Mouse (Mus musculus): ENCODE results near the gene Trabd2b.

Trabd2b gene

DNA sequence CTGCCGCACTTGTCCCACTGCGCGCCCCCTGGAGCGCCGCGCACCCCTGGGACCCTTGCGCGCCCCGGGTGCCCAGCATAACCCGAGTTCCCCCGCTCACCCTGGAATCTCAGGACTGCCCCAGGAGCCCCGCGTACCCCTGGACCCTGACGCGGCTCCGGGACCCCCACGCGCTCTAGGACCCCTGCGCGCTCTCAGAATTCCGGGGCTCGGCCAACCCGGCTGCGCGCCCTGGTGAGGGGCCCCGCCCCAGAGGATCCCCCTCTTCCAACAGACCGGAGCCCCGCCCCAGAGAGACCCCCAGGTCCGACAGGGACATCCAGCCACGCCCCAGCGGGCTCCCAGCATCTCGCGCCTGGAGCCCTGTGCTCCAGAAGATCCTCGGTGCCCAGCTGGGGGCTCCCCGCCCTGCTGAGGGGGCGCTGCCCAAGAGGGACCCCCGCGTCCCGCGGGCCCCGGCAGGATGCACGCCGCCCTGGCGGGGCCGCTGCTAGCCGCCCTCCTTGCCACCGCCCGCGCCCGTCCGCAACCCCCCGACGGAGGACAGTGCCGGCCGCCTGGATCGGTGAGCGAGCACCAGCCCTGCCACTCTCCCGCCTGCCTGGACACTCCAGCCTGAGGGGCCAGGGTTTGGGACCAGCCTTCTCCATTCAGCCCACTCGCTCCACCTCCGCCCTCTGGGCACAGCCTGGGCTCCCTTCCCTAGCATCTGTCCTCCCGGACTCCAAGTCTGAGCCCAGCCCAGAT is at the start of gene Trabd2b:
TSS of gene Trabd2b (plus strand) at position 370 of the 747 bp plus-strand sequence.
- no peak for DNase-seq (ENCODE audit: low read depth, low spot score)

DNA sequence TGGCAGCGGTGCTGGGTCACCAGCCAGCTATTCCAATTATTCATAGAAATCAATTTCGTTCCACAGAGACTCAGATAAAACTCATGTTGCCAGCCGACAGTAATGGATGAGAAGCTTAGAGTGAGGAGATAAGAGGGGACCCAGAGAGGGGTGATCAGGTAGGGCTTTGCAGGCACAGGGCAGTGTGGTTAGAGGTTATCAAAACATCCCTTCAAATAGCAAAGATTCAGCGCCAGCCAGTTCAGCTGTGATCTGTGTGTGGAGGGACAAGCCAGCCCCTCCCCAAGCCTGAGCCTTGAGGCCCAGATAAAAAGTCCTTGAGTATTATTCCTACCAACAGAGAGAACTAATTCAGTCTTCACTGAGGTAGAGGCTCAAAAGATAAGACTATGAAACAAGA is 49.1 kb upstream of the Trabd2b start:
- no peak for DNase-seq (ENCODE audit: low read depth, low spot score)

DNA sequence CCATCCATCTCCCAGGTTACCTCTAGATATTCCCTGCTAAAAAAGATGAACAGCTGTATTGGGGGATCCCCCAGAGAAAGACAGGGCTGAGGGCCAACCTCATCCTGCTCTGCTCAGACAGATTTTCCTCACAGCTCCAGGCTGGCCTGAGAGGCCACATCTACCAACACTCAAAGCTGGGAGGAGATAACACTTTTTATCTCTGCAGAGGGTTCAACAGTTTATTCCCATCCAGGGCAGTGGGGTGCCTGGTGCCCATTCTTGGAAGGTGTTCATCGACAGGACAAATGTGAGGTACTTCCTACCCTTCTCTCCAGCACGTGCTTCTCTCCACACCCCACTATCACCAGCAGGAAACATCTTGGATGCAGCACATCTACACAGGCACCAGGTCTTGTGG is 47.6 kb upstream of the Trabd2b start:
- no peak for DNase-seq (ENCODE audit: low read depth, low spot score)

DNA sequence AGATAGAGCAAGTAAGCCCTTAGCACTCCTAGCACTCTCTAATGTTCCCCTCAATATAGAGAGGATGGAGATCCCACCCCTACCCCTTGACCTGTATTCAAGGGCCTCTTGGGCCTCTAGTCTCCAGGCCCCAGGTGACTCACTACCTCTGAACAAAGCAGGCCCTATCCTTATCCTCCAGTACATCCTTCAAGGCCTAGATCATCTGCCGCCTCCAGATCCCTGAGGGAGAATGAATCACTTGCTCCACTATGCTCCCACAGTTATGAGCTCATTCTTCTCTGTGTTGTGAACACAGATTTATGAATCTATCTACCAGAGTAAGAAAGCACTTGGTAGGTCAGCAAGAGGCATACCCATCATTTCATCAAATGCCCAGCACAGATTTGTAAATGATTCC is 46.7 kb upstream of the Trabd2b start:
- DNase-seq (ENCODE audit: low read depth, low spot score) = no peak

DNA sequence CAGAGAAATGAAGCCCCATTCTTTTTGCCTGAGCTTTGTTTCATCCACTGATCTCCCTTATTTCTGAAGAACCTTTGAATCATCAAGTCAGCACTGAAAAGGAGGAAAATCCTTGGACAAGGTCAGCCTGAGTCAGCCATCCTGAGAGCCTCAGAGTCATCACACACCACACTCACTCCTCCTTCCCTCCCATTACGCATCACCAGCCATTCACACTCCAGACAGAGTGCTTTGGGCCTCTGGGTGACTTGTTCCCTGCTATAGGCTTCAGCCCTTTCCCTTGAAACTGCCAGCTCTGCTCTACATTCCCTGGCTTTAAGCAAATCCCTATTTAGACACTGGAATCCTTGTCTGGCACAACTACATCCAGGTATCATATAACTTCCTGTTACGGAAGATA is 45.2 kb upstream of the Trabd2b start:
- no peak for DNase-seq (ENCODE audit: low read depth, low spot score)

DNA sequence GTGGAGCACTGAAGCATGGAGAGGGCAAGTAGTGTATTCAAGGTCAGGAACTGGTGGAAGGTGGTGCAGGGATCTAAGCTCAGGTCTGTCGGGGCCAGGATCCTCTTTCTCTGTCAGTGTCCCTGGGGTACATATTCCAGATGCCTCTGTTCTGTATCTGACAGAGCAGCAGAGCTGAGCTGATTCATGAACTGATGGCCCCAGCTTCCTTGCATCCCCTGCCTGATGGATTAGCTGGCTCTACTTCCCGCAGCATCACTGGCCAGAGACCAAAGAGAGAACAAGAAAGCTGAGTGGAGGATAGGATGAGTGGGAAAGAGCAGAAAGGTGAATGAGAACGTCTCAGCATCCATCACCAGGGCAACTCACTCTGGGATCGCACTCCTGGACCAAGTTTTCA is 41.5 kb upstream of the Trabd2b start:
- DNase-seq (ENCODE audit: low read depth, low spot score) = no peak

DNA sequence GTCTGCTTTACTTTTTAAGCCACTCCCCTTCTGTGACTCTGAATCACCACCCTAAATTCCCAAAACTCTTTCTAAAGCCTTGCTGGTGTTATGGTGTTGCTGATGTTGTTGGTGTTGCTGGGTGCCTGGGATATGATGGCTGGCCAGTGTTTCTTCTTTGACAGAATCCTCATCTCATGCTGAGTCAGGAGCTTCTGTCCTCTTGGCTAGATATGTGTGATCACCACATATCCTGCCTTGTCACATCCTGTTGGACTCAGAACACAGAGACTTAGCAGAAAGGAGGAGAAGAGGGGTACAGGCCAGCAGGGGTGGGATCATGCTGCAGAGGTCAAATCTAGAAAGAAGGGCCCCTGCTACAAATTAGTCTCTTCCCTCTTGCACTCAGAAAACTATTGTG is 40.9 kb upstream of the Trabd2b start:
- DNase-seq (ENCODE audit: low read depth, low spot score) = no peak

DNA sequence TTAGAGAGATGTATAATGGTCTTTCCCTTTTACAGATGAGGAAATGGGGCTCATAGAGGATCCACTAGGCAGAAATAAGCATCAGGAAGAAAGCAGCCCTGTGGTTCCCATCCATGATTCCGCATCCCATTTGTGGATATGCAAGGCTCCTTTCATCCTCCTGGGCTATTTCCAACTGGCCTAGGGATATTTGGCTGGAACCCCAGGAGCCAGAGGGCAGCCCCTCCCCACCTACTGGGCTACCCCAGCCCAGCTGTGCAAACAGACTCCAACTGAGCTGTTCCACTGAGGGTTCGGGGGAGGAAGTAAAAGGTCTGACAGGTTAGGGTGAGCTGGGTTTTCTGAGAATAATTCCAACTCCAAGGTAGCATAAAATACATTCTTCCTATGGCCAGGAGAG is 39.5 kb upstream of the Trabd2b start:
- no peak for DNase-seq (ENCODE audit: low read depth, low spot score)

DNA sequence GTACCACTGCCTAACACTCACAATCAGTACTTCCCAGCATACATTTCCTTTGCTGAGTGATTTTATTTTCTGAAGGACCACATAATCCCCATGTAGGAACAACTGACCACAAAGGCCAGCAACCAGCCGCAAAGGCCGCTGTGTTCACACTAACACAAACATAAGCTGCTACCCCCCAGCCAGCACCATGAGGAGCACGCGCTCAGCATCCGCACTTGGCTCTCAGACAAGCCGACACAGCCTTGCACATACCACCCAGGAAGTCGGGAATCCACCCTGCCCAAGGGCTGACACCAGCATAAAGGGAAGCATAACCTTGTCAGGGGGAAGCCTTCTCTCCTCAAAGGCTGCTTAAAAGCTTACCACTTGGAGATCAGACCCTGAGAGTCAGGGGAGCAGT is 38.7 kb upstream of the Trabd2b start:
- DNase-seq (ENCODE audit: low read depth, low spot score) = no peak

DNA sequence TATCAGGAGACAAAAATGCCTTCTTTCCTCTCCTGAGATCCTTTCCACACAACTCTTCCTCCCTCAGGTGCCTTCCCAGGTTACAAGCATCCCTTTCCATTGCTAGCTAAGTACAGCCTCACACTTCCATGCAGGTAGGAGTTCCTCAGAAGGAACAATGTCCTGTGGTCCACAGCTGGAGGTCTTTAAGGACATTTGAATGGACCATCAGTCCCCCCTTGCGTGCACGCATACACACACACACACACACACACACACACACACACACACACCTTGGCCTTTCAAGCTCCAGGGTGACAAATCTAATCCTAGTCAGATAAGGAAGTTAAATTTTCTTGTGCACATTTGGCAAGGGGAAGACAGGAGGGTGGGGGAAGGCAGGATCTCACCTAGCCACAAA is 36.9 kb upstream of the Trabd2b start:
- no peak for DNase-seq (ENCODE audit: low read depth, low spot score)

DNA sequence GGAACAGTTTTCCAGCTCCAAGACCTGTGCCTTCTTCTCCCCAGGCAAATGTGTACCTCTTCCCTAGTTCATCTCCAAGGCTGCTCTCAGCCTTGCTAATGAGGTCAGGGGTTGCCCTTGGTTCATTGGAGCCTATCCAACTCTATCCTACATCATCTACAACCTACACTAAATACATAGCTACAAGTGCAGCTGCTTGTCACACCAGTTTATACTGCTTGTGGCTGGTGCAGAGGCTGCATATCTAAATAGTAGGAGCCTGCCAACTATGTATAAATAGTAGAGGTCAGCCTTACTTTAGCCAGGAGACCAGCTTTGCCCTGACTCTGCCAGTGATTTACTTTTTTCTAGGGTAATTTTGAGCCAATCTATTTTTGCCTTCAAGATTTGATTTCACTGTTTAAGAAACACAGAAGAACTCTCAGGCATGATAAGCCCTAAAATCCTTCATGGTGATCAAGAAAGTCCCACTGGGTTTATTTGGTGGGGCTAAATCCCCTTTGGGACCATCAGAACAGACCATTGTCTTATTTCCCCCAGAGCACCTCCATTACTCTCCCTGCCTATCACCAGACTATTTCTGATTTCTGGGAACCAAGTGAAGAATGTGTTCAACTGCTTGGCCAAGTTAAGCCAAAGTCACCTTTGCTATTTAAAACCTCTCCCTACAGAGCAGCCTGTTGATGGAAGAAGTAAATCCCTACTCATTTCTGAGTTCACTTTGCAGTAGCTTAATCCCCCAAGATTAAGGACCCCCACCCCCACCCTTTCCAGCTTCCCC is 35.4 kb upstream of the Trabd2b start:
- no peak for DNase-seq (ENCODE audit: low read depth, low spot score)

DNA sequence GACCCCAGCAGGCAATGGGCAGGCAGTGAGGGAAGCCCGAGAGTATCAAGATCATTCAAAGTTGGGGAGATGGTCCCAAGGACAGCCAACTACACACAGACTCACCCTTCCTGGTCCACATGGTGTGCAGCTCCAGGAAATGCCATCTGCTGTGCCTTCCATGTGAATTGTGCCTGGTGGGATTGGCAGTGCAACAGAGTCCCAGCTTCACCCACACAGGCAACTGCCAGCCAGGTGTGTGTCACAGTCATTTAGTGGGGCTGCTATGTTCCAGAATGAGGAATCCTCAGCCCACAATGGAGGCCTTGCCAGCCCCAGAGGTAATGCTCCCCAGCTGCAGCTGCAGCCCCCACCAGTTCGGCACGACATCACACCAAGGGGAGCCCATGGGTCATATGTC is 33.8 kb upstream of the Trabd2b start:
- DNase-seq (ENCODE audit: low read depth, low spot score) = no peak

DNA sequence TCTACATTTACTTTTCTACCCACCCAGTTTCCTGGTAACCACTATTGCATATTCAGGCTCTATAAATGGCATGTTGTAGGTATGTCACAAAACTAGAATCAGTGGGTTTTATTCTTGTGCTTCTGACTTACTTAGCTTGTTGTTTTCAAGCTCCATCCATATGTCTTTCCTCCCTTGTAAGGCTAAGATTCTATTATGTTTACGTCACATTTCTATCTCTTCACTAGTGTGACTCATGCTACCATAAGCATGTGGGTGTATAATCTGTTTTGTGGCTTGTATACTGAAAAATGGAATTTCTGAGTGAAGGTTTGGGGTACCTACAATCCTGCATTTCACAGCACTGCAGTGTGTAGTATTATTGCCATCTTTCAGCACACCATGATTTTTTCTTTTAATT is 32.2 kb upstream of the Trabd2b start:
- no peak for DNase-seq (ENCODE audit: low read depth, low spot score)

DNA sequence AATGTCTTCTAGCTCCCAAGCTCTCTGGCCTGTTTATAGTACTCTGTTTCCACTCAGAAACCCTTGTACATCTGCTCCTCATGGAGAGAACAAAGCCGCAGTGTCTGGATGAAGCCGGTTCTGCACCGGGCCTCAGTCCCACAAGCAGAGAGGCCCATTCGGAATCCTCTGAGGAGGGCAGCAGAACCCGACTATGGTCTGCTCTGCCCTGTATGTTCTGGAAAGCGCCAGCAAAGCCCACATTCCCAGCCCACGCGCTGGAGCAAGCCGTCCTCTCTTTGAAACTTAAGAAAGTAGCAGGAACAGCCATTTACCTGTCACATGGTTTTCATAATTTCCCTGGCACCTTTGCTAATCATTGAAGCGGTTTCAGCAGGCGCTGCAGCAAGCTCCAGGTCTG is 29.0 kb upstream of the Trabd2b start:
- DNase-seq (ENCODE audit: low read depth, low spot score) = no peak

DNA sequence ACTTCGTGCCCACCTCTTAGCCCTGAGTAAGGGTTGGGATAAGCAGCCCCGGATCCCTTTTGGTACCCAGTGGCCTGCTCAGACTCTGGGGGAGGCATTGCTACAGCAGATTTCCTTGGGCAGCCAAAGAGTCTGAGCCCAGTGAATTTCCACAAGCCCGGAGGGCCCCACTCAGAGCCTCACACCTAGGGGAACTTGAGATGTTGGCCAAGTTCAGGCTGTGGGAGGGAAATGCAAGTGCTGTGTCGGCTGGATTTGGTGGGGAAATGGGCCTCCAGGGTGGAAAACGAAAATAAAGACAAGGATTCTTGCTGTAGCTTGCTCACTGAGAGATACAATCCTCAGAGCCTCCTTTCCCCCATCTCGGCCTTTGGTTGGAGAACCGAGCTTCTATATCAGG is 28.0 kb upstream of the Trabd2b start:
- no peak for DNase-seq (ENCODE audit: low read depth, low spot score)

DNA sequence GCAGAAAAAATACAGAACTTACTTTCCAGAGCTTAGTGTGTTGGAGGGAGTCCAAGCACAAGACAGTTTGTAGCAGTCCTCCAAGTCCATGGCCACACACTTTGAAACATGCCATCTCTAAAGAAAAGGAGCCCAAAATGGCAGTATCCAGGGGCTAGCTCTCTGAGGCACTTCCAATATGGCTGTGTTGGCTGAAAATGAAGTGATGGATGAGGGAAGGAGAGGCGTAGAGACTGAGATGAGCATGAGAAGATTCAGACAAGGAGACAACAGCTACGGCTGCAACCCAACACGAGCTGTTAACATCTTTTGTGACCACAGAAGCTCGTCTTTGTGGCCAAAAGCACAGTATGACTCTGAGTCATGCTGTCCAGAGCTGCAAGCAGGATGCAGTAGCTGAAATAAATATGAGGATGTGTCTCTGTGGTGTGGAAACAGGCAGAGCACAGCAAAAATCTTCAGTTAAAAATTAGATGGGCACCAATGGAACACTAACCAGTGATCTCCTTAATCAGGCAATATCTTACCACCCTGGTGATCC is 27.0 kb upstream of the Trabd2b start:
- no peak for DNase-seq (ENCODE audit: low read depth, low spot score)

DNA sequence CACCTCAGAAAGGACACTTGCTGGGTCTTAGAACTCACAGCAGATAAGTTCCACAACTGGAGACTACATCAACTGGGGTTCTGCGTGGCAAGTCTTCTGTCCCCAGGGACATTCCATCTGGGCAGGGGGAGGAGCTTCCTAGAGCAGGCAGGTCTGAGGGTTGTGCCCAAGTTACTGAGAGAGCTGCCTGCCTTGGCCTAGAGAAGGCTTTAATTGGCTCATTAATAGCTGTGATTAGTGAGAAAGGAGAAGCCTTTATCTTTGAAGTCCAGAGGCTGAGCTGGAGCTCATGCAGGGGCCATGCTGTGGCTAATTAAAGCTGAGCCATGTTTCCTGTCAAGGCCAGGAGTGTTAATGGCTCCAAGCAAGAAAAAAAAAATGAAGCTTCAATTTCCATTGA is 23.9 kb upstream of the Trabd2b start:
- no peak for DNase-seq (ENCODE audit: low read depth, low spot score)

DNA sequence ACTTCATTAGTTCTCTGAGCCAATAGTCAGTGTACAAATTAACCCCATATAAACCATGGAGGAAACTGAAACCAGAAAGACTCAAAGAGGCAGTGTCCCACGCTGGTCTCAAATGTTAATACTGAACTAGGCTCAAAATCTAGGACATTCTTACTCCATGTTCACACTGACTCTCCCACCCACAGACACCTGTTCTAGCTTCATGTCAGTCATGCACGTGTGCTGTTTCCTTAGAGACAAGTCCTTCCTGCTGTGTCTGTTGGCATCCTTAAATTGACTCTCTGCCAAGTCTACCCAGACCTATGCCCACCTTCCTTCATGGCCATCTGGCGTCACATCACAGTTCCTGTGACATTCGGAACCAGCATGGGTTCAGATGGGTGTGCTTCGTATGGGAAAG is 21.3 kb upstream of the Trabd2b start:
- no peak for DNase-seq (ENCODE audit: low read depth, low spot score)

DNA sequence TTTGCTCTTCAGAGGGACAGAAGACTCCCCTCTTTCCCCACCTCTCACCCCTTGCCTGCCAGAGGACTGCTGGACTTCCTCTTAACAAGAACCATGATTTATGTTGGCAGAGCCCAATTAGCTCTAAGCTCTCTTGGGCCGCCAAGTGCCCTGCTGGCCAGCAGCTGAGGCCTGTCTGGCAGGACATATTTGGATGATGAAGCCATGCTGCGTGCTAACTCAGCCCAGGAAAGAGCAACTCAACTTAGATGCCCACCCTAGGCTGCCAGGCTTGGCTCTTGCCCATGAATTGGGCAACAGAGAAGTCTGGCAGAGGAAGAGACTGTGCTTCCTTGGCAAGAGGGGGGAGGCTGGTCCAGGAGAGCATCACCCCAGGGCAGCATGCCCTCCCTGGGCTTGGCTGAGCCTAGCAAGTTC is 20.1 kb upstream of the Trabd2b start:
- DNase-seq (ENCODE audit: low read depth, low spot score) = no peak

DNA sequence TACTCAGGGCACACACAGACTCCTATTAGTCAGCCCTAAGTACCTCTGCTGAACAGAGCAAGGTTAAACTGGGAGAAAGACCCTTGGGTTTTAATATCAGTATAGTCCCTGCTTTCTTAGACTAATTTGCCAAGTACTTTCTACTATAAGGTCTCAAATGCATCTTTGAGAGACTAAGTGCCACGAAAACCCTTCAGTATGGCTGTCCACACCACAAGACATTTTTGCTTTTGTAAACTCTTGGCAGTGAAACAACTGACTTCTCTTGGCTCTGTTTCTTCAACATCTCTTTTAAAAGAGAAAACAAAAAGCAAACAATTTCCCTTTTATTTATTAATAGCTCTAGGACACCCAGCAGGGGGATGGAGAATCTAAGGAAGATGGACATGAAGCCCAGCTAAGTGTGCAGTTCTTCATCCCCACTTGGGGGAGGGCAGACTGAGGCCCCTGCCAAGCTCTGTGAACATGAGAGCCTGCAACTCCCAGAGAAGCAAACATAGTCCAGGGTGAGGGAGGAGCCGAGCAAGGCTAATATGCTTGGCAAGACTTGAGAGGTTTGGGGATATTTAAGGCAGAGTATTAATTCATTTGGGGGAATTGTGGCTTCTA is 18.9 kb upstream of the Trabd2b start:
- no peak for DNase-seq (ENCODE audit: low read depth, low spot score)

DNA sequence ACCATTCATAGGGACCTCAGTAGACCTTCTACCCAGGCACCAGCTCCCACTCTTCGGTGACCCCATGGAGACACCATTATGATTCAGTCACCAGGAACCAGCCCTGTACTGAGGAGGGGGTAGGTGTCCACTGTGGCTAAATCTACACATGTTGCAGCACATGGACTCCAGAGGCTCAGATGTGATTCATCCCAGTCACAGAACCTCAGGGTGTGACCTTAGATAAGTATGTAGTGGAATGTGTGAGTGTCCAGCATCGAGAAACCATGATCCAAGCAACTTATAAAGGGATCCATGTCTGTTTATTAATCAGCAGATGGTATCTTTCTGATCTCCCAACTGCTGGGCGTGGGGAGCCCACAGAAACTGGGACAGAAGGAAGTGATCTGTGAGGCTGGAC is 18.2 kb upstream of the Trabd2b start:
- DNase-seq (ENCODE audit: low read depth, low spot score) = no peak

DNA sequence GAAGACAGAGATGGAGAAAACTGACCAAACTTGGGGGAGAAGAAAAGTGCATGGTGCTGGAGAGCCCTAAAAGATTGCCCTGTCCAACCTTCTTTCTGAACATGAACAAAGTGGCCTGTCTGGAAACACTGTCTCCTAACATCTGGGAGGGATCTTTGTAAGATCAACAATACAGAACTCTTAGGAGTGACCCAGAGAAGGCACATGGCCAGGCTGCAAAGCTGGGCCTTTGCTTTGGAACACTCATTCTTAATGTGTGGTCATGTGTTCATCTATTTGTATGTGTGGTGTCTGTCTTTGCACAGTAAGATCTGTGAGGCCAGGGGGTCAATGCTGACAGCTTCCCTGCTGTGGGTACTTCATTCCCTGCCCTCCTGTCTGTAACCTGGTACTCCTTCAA is 16.9 kb upstream of the Trabd2b start:
- DNase-seq (ENCODE audit: low read depth, low spot score) = no peak

DNA sequence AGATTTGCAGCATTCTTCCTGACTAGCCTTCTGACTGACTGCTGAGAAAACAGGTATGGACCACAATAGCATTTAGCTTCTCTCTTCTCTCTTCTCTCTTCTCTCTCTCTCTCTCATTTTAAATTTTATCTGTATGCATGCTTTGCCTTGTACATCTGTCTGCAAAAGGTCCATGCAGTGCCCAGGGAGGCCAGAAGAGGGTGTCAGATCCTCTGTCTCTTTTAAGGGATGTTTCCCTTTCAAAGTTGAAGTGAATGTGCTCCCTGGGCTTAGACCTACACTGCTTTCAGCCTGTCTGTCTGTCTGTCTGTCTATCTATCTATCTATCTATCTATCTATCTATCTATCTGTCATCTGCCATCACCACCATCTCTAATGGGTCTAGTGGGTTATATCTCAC is 8.9 kb upstream of the Trabd2b start:
- DNase-seq (ENCODE audit: low read depth, low spot score) = no peak
